Mouse (Mus musculus) testis, adult 2 months (tissue): ENCODE results near the gene Gm10799.

Experiments used
- CTCF ChIP-seq: fragments of 200-500 bp; IDR thresholded peaks from 2 replicates; pipeline ENCODE4 v1.5.1; 2012; ENCODE audit warnings: low read depth, mild to moderate bottlenecking, inconsistent platforms, low read length, moderate library complexity; ENCODE audit not compliant: control insufficient read depth, insufficient read depth, insufficient replicate concordance
- POLR2A ChIP-seq: fragments of 200-500 bp; IDR thresholded peaks from 2 replicates; pipeline ENCODE4 v1.6.1; 2012; ENCODE audit warnings: low read depth, mild to moderate bottlenecking, inconsistent platforms, low read length, moderate library complexity; ENCODE audit not compliant: control insufficient read depth

DNA sequence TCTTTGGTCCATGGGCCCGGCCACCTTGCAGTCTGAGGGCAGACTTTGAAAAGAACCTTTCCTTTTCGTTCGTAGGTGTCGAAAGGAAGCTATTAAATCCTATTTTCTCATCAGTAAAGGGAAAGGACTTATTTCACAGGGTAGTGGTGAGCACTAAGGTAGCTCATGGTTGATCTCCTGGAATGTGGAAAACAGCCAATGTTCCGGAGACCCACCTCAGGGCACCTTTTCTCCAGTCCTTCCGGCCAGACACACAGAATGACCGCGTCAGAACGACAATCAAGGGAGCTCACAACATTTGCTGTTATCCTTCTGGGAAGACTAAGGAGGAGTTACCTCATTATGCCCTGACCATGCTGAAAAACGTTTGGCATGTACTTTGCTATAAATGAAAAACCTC is 27.9 kb upstream of the Gm10799 start:
- TF ChIP-seq CTCF = no peak
- TF ChIP-seq POLR2A = no peak
